15 mouse cellular contexts compared by ENCODE assay signal in genomic region chr6:114886504-114887361, GRCm38 (mm10).
DNase-seq lines count a peak whose midpoint lies in the region; ATAC-seq and TF ChIP-seq lines count a peak whose summit lies in the region.
"Had no signal": no experiment of that assay in that cellular context is flagged by ENCODE, and none has a peak within 500 bp of the region (broad histone marks: within the 10 kb centered on the region; RNA-seq: fewer than 3 reads in every experiment).

No protein-coding gene starts in this region.

- H3K4me2 ChIP-seq in stomach, embryonic 15.5 days = no peak overlapping the region
- no peak overlapping the region for H3K4me2 ChIP-seq in stomach, postnatal 0 days (replicated peaks; ENCODE audit: low read depth)
- H3K4me2 ChIP-seq: hindbrain, embryonic 14.5 days; midbrain, embryonic 15.5 days had no signal

- H3K4me1 ChIP-seq in heart, embryonic 10.5 days = peaks cover 91% of the 10 kb centered on the region
- H3K4me1 ChIP-seq in stomach, embryonic 15.5 days = peaks cover 72% of the 10 kb centered on the region
- peaks cover 22% of the 10 kb centered on the region for H3K4me1 ChIP-seq in stomach, postnatal 0 days (replicated peaks; ENCODE audit: control insufficient read depth, insufficient read depth)

- 72% methylated on average over 11 of the region's 11 CpGs for WGBS in heart, embryonic 10.5 days
- 56% methylated on average over 11 of the region's 11 CpGs for WGBS in stomach, embryonic 15.5 days
- 55% methylated on average over 11 of the region's 11 CpGs for WGBS in stomach, postnatal 0 days

- H3K36me3 ChIP-seq in heart, embryonic 10.5 days = peaks cover 34% of the 10 kb centered on the region
- peaks cover 5% of the 10 kb centered on the region; the same call in 1 of the 2 replicates for H3K36me3 ChIP-seq in stomach, embryonic 15.5 days
- peaks cover 4% of the 10 kb centered on the region; the same call in 1 of the 2 replicates for H3K36me3 ChIP-seq in stomach, postnatal 0 days (ENCODE audit: control insufficient read depth, insufficient read depth, low read length)
- H3K36me3 ChIP-seq: midbrain, embryonic 15.5 days had no signal

- intact Hi-C loops in heart, postnatal 25 days (cut with DNase I) = no loop called here

- no peaks in the 10 kb centered on the region for H3K27me3 ChIP-seq in heart, embryonic 10.5 days (ENCODE audit: insufficient read depth, poor library complexity, severe bottlenecking)
- H3K27me3 ChIP-seq in stomach, embryonic 15.5 days (replicated peaks) = no peaks in the 10 kb centered on the region
- no peaks in the 10 kb centered on the region for H3K27me3 ChIP-seq in stomach, postnatal 0 days (ENCODE audit: control insufficient read depth, insufficient read depth, low read length)
- H3K27me3 ChIP-seq: midbrain, embryonic 15.5 days; Patski had no signal

- TF ChIP-seq CTCF in layer of hippocampus, adult 2 months (conservative IDR thresholded peaks at IDR 0.05) = no peak
- TF ChIP-seq CTCF in stomach, postnatal 0 days (IDR thresholded peaks at IDR 0.05; ENCODE audit: low read depth) = no peak

- no peak overlapping the region for H3K4me3 ChIP-seq in heart, embryonic 10.5 days
- no peak overlapping the region for H3K4me3 ChIP-seq in layer of hippocampus, adult 2 months
- H3K4me3 ChIP-seq in stomach, embryonic 15.5 days (replicated peaks) = no peak overlapping the region
- no peak overlapping the region for H3K4me3 ChIP-seq in stomach, postnatal 0 days (ENCODE audit: low read depth, low read length)
- H3K4me3 ChIP-seq: midbrain, embryonic 15.5 days had no signal

- H3K27ac ChIP-seq in heart, embryonic 10.5 days = peak overlapping the region; percentile 30; the same call in 1 of the 2 replicates
- peak overlapping the region; percentile 92 for H3K27ac ChIP-seq in layer of hippocampus, adult 2 months
- H3K27ac ChIP-seq in stomach, embryonic 15.5 days = peak overlapping the region; percentile 14; the same call in 1 of the 2 replicates
- no peak overlapping the region for H3K27ac ChIP-seq in stomach, postnatal 0 days (replicated peaks)
- H3K27ac ChIP-seq: hindbrain, embryonic 14.5 days; midbrain, embryonic 15.5 days had no signal

- no peak overlapping the region for H3K9ac ChIP-seq in stomach, embryonic 15.5 days
- H3K9ac ChIP-seq in stomach, postnatal 0 days (ENCODE audit: low read length) = no peak overlapping the region
- H3K9ac ChIP-seq: hindbrain, embryonic 14.5 days; midbrain, embryonic 15.5 days had no signal

- DNase-seq in heart, embryonic 10.5 days (ENCODE audit: low spot score) = no peak
- DNase-seq in heart, postnatal 25 days (ENCODE audit: low spot score) = no peak
- no peak for DNase-seq in layer of hippocampus, adult 2 months (ENCODE audit: low spot score in 2 of 2)
- DNase-seq in layer of hippocampus, postnatal 10 days (ENCODE audit: low spot score in 2 of 2) = no peak
- no peak for DNase-seq in stomach, postnatal 0 days (ENCODE audit: low spot score)
- peak; percentile 73 for DNase-seq in yolk sac, embryonic 10.5 days (ENCODE audit: low spot score)
- no peak for DNase-seq in cerebellum, postnatal 36 days
- DNase-seq: adrenal gland, postnatal 14 days; cerebellum, adult 11 months; gastrocnemius, postnatal 25 days; right cerebral cortex, postnatal 4 days had no signal

- no peak for ATAC-seq in stomach, embryonic 15.5 days (ENCODE audit: insufficient read depth, low FRiP score, low read depth)
- ATAC-seq in stomach, postnatal 0 days (ENCODE audit: low FRiP score, low TSS enrichment) = no peak
- ATAC-seq: midbrain, embryonic 15.5 days; Patski had no signal

- no peak for TF ChIP-seq EP300 in stomach, postnatal 0 days (optimal IDR thresholded peaks at IDR 0.05)

- H3K9me3 ChIP-seq in heart, embryonic 10.5 days = no peaks in the 10 kb centered on the region
- H3K9me3 ChIP-seq in stomach, embryonic 15.5 days = no peaks in the 10 kb centered on the region
- H3K9me3 ChIP-seq in stomach, postnatal 0 days (ENCODE audit: control insufficient read depth, low read length) = no peaks in the 10 kb centered on the region
- H3K9me3 ChIP-seq: midbrain, embryonic 15.5 days had no signal
